Mouse (Mus musculus): ENCODE results near the gene Cacna2d4. TPM values are rescaled to one million over a fixed set of nuclear protein-coding genes. Genes with fewer than 3 reads are reported as not detected.
"Not testable (repeated sequence)": the region's sequence is repeated elsewhere in the genome, so short reads cannot be mapped to it uniquely, and the experiment has no call there.

The Cacna2d4 gene
- total RNA-seq, 2 experiments from 2014 or later, result 1.7 to 3.1 TPM

DNA sequence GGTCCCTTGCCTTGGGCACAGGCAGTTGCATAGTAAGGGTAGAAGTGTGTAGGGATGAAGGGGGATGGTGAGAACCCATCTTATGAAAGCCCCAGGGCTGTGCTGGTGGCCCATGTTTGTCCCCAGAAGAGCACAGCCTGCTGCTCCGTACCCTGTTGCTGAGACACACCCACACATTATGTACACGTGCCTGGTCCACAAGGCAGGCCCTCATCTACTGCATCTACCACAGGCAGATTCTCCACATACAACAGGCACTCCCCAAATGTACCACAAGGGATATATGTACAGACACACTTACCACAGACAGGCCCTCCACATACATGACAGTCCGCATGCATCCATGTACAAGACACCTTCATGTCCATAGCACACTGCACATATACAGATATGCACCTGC is 101.0 kb downstream of the Cacna2d4 start:
- no peak for DNase-seq (ENCODE audit: low spot score in 2 of 2)

- no peak for DNase-seq (ENCODE audit: low spot score in 2 of 2)
Observed at GRCm38 (mm10) chr6:119338121-119338912, 102.0 kb downstream of the Cacna2d4 start.

GRCm38 (mm10) chr6:119341409-119341808 is 105.1 kb downstream of the Cacna2d4 start:
- peak in 1 of 2 experiments; percentile 19 for DNase-seq (ENCODE audit: low spot score in 2 of 2)

DNA sequence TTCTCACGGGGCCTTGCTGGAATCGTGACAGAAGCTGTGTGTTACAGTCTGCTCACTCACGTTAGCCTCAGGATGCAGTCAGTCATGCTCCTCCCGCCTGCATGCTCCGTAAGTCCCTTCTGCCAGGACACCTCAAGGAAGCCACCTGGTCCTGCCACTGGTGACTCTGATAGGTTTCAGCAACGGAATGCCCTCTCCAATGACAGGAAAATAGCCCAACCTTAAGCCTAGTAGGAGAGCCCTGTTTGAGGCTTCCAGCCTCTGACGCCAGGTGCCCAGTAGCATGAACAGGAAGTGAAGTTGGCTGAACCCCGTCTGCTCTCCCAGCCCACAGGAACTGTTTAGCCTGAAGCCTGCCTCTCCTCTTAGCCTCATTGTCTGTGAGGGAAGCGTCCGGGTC is 109.9 kb downstream of the Cacna2d4 start:
- no peak for DNase-seq (ENCODE audit: low spot score in 2 of 2)

DNA sequence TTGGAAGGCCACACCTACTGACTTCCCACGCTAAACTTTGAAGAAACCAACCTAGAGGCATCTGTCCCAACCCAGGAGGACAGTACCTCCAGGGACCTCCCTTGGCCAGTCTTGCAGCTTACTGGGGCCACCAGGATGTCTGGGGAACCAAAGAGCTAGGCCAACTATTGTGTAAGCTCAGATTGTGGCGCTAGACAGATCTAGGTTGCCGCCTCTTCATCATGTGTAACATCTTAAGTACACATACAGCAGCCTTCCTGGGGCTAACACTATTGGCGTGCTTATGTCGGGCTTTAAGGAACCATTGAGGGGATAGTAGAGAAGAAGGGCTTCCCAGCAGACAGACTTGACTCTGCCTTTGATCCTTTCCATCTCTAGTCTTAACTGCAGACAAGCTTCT is 111.5 kb downstream of the Cacna2d4 start:
- no peak for DNase-seq (ENCODE audit: low spot score in 2 of 2)

DNA sequence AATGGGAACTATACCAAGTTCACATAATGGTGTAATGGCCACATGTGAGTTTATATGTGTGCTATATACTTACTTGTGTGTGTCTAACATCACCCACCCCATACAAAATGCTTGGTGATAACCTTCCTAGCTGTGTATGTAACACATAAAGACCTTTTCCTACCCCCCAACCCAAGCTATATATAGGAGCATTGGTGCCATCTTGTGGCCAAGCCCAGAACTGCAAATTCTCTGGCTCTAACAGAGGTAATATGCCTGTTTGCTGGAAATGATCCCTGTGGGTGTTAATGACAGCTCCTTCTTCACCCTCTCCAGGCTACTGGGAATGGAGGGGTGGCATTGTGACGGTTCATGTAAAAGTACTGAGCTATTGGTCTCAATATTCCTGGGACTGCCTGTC is 111.9 kb downstream of the Cacna2d4 start:
- peak; percentile 79 to 90 for DNase-seq (ENCODE audit: low spot score in 2 of 2)

- no peak for DNase-seq (ENCODE audit: low spot score in 2 of 2)
Observed at GRCm38 (mm10) chr6:119350703-119351198, 114.4 kb downstream of the Cacna2d4 start.

DNA sequence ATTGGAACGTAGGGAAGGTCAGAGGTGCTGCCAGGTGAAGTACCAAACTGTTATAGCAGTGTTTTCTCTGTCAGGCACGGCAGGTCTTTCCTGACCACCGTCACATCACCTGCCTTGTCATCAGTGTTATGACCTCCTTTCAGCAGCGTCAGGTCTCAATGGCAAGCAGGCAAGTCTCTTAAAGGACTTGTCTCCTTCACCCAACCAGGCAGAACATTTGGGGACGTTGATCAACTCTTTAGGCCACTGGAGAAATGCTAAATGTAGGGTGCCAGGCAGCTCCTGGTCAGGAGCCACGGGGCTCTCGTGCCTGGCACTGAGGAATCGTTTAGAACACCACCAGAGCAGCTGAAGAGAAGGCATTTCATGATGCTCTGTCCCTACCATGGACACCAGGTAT is 115.3 kb downstream of the Cacna2d4 start:
- DNase-seq (ENCODE audit: low spot score in 2 of 2), result no peak

DNA sequence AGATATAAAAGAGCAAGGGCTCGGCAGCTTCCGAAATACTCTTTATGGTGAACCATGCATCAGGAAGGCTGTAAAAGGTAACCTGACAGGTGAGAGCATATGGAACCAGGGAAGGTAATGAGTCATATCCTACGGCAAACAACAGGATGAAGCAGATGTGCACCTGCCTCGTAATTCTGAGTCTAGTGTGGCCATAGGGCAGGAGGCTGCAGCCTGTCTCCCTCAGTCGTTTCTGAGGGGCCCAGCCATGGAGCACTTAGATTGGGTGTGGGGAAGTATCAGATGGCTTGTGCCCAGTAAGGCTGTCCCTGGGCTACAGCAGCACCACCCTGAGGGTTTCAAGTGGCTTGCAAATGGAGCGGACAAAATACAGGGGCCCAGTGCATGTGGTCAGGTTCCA is 116.2 kb downstream of the Cacna2d4 start:
- DNase-seq (ENCODE audit: low spot score in 2 of 2), result no peak

DNA sequence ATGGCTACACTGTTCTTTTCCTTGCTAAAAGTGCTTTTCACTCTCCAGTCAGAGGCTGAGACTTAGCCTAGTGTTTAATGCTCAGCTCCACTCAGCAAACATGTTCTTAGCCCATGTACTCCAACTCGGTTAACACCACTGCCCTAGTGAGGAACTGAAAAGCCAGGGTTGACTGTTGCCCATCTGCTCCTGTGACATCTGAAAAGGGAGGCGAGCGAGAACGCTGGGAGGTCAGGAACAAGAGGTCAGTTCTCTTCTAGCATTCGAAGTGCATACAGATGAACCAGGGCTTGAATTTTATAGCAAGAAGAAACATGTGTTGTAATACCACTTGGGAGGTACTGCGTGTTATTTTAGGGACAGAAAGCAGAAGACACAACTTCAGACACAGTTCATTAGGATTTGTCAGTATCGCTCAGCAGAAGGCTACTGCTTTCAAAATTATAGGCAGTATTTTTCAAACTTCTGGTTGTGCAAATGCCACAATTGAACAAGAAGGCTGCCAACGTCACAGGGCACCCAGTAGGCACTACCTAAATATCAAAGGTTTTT is 121.8 kb downstream of the Cacna2d4 start:
- no peak for DNase-seq (ENCODE audit: low spot score in 2 of 2)

DNA sequence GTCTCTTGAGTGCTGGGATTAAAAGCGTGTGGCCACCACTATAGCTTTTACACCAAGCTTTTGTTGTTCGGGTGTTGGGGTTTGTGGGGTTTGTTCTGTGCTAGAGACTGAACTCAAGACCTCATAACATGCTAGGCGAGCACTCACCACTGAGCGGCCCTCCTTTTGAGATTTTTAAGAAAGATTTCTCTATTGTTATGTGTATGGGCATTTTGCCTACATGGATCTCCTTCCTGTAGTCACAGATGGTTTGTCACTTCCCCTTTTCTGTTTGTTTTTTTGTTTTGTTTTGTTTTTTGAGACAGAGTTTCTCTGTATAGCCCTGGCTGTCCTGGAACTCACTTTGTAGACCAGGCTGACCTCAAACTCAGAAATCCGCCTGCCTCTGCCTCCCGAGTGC is 123.9 kb downstream of the Cacna2d4 start:
- DNase-seq (ENCODE audit: low spot score in 2 of 2), result not testable (repeated sequence)

DNA sequence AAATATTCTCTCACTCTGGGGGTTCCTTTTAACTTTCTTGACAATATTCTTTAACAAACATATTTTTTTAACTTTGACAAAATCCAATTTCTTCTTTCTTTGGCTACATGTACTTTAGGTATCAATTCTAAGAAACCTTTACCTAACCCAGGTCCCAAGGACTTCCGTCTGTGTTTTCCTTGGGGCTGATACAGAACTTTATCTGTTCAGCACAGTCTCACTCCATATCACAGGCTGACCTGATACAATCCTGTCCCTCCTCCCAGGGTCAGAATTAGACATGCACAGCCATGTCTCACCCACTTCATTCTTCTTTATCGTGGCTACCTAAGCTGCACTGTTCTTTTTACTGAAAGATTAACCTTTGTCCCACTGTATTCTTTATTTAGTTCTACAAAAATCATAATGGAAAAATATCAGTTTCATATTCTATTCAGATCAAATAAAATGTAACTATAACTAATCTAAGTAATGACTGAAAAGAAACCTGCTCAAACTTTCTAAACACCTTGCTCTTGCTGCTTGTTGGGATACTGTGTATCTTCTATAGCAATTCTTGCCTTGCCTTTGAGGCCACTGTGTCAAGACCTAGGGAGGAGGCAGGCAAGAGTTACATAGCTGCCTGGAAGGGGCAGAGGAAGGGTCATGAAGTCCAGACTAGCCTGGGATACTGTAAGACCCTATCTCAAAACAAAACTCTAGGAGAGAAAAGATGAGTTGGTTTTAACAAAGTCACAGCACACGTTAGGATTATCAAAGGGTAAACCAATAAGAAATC is 124.8 kb downstream of the Cacna2d4 start:
- DNase-seq (ENCODE audit: low spot score in 2 of 2), result no peak

DNA sequence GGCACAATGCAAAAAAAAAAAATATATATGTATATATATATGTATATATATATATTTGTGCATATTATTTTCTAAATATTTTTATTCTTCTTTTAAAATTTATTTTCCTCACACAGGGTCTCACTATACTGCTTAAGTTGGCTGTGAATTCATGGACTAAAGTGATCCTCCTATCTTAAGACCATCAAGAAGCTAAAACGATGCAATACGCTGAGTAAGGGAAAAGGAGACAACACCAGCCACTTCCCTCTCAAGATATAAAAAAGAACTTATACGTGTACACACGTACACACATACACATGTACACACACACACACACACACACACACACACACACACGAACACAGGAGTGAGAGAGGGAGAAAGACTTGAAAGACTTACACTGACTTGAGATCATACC is 127.3 kb downstream of the Cacna2d4 start:
- DNase-seq (ENCODE audit: low spot score in 2 of 2), result no peak

DNA sequence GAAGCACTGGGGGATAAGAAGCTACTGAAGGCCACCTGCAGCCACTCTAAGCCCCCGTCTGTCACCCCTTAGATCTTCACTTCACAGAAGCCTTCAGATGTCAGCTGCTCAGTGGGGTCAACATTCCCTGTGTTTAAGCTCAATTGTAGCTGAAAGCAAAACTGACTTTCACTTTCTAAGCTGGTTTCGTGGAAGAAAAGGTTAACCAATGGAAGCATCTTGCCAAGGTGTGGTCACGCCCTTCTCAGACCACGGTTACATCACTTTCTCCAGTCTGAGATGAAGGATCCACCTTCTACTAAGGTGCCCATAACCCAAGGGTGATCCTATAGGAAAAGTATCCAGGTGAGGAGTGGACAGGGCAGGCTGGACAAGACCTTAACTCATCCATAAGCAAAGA is 130.5 kb downstream of the Cacna2d4 start:
- not testable (repeated sequence) for DNase-seq (ENCODE audit: low spot score in 2 of 2)

GRCm38 (mm10) chr6:119367382-119367781 is 131.1 kb downstream of the Cacna2d4 start:
- no peak for DNase-seq (ENCODE audit: low spot score in 2 of 2)

- DNase-seq (ENCODE audit: low spot score in 2 of 2), result no peak
Observed at GRCm38 (mm10) chr6:119371624-119372023, 135.3 kb downstream of the Cacna2d4 start.

DNA sequence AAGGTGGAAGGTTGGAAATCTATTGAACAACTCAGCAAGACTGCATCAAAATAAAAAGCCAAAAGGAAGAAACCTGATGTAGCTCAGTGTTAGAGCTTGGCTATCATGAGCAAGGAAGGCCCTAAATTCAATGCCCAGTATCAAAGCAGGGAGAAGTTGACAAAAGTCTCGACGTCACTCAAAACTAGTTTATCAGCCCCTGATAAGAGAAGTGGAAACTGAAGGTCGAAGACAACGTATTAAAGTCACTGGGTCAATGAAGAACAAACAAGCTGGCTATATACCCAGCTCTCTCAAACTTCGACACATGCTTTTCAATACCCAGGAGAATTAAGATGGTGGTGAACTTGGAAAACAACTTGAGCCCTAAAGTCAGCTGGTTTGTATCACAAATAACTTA is 135.9 kb downstream of the Cacna2d4 start:
- no peak for DNase-seq (ENCODE audit: low spot score in 2 of 2)

DNA sequence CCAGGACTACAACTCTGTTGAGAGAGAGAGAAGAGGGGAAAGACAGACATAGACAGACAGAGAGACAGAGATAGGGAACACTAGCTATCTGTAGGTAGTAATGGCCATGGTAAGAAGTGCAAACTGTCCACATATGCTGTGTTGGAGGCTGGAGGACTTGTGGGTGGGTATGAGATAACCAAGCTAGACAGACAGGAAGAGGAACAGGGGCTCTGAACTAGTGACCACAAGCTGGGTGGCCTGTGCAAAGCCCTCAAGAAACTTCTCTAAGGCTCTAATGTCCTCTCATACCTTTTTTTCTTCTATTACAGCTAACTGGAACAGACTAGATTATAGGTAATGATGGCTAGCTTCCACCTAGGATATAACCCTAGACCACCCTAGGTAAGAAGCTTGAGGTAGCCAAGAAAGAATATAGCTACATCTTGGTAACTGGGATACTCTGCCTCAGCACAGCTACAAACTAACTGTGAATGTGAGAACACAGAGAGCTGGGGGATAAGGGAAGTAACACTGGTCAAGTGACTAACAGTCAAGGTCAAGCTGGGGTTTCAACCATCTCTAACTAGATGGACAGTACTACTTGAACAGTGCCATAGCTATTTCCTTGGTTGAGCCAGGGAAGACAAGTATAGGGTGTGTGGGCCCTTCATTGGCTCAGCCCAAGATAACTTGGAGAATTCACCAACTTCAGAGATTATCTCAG is 136.8 kb downstream of the Cacna2d4 start:
- no peak for DNase-seq (ENCODE audit: low spot score in 2 of 2)

GRCm38 (mm10) chr6:119375035-119375434 is 138.7 kb downstream of the Cacna2d4 start:
- DNase-seq (ENCODE audit: low spot score in 2 of 2), result no peak

- DNase-seq (ENCODE audit: low spot score in 2 of 2), result no peak
Observed at GRCm38 (mm10) chr6:119377613-119378012, 141.3 kb downstream of the Cacna2d4 start.

- DNase-seq (ENCODE audit: low spot score in 2 of 2), result no peak
Observed at GRCm38 (mm10) chr6:119378631-119379030, 142.3 kb downstream of the Cacna2d4 start.

All from left cerebral cortex, adult 18-20 months (tissue).